Mouse (Mus musculus): ENCODE data around the gene Pkdrej.

DNA sequence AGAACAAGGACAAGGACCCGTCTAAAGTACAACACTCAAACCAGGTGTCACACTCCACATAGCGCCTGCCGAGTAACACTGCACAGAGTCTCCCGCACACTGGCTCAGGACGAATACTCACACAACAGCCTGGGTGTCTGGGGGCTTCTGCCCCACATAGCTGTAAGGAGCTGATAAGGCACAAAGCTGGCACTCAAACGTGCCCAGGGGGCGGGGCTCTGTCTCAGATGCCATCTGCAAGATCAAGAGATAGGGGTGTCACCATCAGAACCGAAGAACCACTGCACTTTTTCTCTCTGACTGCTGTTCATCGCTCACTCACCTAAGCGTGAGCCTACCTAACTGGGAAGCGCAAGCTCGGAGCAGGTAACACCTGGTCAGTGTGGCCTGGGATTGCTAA is 12.4 kb downstream of the Pkdrej start:
- TF ChIP-seq TAL1 (IDR thresholded peaks at IDR 0.05; ENCODE audit: low read length) (no peak), GATA1 (IDR thresholded peaks at IDR 0.05; ENCODE audit: low read length) (no peak)

All from erythroblast, embryonic 14.5 days (primary cell).